Mouse (Mus musculus): Measurements from ENCODE around the gene Olfr1471. TPM values are rescaled to one million over a fixed set of nuclear protein-coding genes. Genes with fewer than 3 reads are reported as not detected.
"Not testable (repeated sequence)": the region's sequence is repeated elsewhere in the genome, so short reads cannot be mapped to it uniquely, and the experiment has no call there.

The Olfr1471 gene
- polyA plus RNA-seq (2012; ENCODE audit: insufficient read depth, insufficient read length, missing spikeins): not detected in 2 replicates

DNA sequence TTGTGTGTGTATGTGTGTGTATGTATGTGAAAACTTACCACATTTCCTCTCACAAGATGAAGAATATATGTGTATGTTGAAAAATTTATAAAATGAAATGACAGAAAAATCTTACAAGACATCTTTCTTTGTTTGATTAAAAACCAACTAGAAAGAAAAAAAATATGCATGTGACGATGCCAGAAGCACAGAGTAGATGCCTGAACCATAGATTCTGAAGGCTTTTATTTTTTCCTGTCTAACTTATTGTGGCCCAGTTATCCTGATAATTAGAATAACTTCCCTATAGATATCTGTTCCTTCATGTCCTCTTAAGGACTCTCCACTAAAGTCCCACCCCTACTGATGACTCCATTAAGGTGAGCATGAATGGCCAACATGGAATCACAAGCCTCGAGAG lies at the start of gene Olfr1471:
Gene Olfr1471, plus strand, starts transcription at position 301 of the 400 bp plus-strand sequence.
- not testable (repeated sequence) for H3K4me3 ChIP-seq (ENCODE audit: insufficient read depth, low read length); H3K4me1 ChIP-seq (ENCODE audit: control insufficient read depth, insufficient read depth, low read length); H3K27ac ChIP-seq (ENCODE audit: insufficient read depth, low read depth, low read length)

DNA sequence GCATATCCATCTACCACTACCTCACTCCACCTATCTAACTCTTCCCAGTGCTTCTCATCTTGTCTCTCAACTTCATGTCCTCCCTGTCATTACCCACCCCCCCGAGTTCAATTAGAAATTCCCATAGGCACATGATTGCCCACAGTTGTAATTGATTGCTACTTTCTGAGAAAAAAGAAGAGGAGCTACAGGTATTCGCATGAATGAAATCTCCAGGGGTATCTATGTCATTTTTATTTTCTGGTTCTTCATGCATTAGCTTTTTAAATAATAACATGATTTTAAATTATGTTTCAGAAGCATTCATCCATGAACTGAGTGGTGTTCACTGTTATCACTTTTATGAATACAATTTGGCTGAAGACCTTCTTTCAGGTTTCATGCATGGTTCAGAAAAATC lies 35.7 kb upstream of the Olfr1471 start, which contains the start of gene Olfr1469:
Gene Olfr1469, plus strand, starts transcription at position 301 of the 400 bp plus-strand sequence.
- H3K4me1 ChIP-seq (ENCODE audit: control insufficient read depth, insufficient read depth, low read length): no peaks in the 10 kb centered on the region
- H3K4me3 ChIP-seq (ENCODE audit: insufficient read depth, low read length): no peak within 1 kb of the TSS
- no peak for TF ChIP-seq POLR2A (IDR thresholded peaks at IDR 0.05; ENCODE audit: borderline replicate concordance, low read depth, low read length)
- no peak for TF ChIP-seq CTCF (IDR thresholded peaks at IDR 0.05; ENCODE audit: low read depth, low read length)
- no peak within 1 kb of the TSS for H3K27ac ChIP-seq (ENCODE audit: insufficient read depth, low read depth, low read length)

DNA sequence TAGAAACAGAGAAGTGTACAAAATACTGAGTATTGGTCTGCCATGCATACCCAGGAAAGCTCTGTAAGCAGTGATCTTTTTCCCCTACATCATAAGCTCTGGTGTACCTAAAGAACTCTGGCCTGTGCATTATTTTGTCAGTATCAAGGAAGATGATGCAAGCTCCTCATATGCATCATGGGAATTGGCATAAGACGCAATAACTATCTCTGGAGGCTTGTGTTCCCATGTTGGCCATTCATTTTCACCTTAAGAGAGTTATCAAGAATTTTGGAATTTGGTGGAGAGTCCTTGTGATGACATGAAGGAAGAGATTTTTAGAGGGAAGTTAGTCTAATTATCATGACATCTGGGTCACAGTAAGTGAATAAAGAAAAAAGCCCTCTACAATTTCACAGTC lies 12.8 kb downstream of the Olfr1471 start, which contains the start of gene Olfr1472:
Gene Olfr1472, minus strand, starts transcription at position 101 of the 400 bp plus-strand sequence.
- Histone ChIP-seq H3K27ac (ENCODE audit: insufficient read depth, low read depth, low read length) (no peak within 1 kb of the TSS), H3K4me1 (ENCODE audit: control insufficient read depth, insufficient read depth, low read length) (no peaks in the 10 kb centered on the region), H3K4me3 (ENCODE audit: insufficient read depth, low read length) (no peak within 1 kb of the TSS)
- TF ChIP-seq POLR2A (IDR thresholded peaks at IDR 0.05; ENCODE audit: borderline replicate concordance, low read depth, low read length): no peak
- TF ChIP-seq CTCF (IDR thresholded peaks at IDR 0.05; ENCODE audit: low read depth, low read length): no peak

DNA sequence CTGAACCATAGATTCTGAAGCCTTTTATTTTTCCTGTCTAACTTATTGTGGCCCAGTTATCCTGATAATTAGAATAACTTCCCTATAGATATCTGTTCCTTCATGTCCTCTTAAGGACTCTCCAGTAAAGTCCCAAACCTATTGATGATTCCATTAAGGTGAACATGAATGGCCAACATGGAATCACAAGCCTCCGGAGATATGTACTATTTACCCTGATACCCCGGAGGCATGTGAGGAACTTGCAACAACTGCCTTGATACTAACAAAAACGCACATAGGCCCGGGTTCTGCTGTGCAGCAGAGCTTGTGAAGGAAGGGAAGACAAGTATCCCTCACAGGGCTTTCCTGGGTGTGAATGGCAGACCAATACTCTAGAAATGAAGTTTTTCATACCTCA lies 26.1 kb downstream of the Olfr1471 start, which contains the start of gene Olfr1474:
Gene Olfr1474, plus strand, starts transcription at position 301 of the 400 bp plus-strand sequence.
- not testable (repeated sequence) for H3K27ac ChIP-seq (ENCODE audit: insufficient read depth, low read depth, low read length); H3K4me3 ChIP-seq (ENCODE audit: insufficient read depth, low read length); H3K4me1 ChIP-seq (ENCODE audit: control insufficient read depth, insufficient read depth, low read length)

DNA sequence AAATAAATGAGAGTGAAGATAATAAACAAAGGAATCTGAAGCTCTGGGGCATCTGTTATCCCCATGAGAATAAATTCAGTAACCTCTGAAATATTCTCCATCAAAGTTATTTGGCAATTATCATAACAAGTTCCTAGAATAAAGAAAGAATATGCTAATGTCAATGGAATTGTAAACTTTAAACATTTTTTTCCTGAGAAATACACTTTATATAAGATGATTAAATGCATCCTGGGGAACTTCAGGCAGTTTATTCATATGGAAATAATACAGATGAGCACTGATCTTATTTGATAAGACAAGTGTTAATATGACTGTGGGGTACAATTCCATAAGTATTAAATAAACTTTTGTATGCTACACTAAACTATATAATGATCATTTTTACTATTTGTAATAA lies 36.9 kb downstream of the Olfr1471 start, which contains the start of gene Olfr1475:
Gene Olfr1475, minus strand, starts transcription at position 101 of the 400 bp plus-strand sequence.
- H3K4me3 ChIP-seq (ENCODE audit: insufficient read depth, low read length): no peak within 1 kb of the TSS
- H3K27ac ChIP-seq (ENCODE audit: insufficient read depth, low read depth, low read length): no peak within 1 kb of the TSS
- TF ChIP-seq CTCF (IDR thresholded peaks at IDR 0.05; ENCODE audit: low read depth, low read length) (no peak), POLR2A (IDR thresholded peaks at IDR 0.05; ENCODE audit: borderline replicate concordance, low read depth, low read length) (no peak)
- H3K4me1 ChIP-seq (ENCODE audit: control insufficient read depth, insufficient read depth, low read length): no peaks in the 10 kb centered on the region

DNA sequence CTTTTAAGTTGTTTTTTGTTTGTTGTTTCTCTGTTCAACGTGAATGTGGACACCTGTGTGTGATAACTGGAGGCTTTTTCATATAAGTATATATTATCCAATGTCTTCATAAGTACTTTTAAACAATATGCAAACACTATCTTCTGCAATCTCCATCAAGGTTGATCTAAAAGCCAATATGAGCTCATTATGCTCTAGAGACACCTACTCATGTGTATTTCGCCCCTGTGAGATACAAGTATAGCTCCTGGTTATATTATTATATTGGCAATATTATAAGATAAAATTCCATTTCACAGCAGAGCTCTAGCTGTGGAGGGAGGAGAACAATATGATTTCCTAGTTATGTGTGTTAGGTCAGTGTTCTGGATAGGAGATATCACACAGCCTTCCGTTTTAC lies 57.0 kb downstream of the Olfr1471 start, which contains the start of gene Olfr1477:
Gene Olfr1477, plus strand, starts transcription at position 301 of the 400 bp plus-strand sequence.
- TF ChIP-seq POLR2A (IDR thresholded peaks at IDR 0.05; ENCODE audit: borderline replicate concordance, low read depth, low read length) (no peak), CTCF (IDR thresholded peaks at IDR 0.05; ENCODE audit: low read depth, low read length) (no peak)
- Histone ChIP-seq H3K4me3 (ENCODE audit: insufficient read depth, low read length) (no peak within 1 kb of the TSS), H3K27ac (ENCODE audit: insufficient read depth, low read depth, low read length) (no peak within 1 kb of the TSS), H3K4me1 (ENCODE audit: control insufficient read depth, insufficient read depth, low read length) (no peaks in the 10 kb centered on the region)

Other genes with a start within 250 kb of the Olfr1471 start
- gene Olfr1463, start 212.1 kb upstream of the Olfr1471 start, polyA plus RNA-seq (2012; ENCODE audit: insufficient read depth, insufficient read length, missing spikeins): not detected in 2 replicates
- not detected in 2 replicates for gene Olfr1465, start 127.9 kb upstream of the Olfr1471 start, polyA plus RNA-seq (2012; ENCODE audit: insufficient read depth, insufficient read length, missing spikeins)
- gene Olfr1466, start 104.5 kb upstream of the Olfr1471 start, polyA plus RNA-seq (2012; ENCODE audit: insufficient read depth, insufficient read length, missing spikeins): not detected in 2 replicates
- gene Olfr1467, start 81.2 kb upstream of the Olfr1471 start, polyA plus RNA-seq (2012; ENCODE audit: insufficient read depth, insufficient read length, missing spikeins): not detected in 2 replicates
- not detected in 2 replicates for gene Olfr1469, start 35.6 kb upstream of the Olfr1471 start, polyA plus RNA-seq (2012; ENCODE audit: insufficient read depth, insufficient read length, missing spikeins)
- not detected in 2 replicates for gene Olfr1472, start 12.7 kb downstream of the Olfr1471 start, polyA plus RNA-seq (2012; ENCODE audit: insufficient read depth, insufficient read length, missing spikeins)
- not detected in 2 replicates for gene Olfr1474, start 26.2 kb downstream of the Olfr1471 start, polyA plus RNA-seq (2012; ENCODE audit: insufficient read depth, insufficient read length, missing spikeins)
- gene Olfr1475, start 36.8 kb downstream of the Olfr1471 start, polyA plus RNA-seq (2012; ENCODE audit: insufficient read depth, insufficient read length, missing spikeins): not detected in 2 replicates
- not detected in 2 replicates for gene Olfr1477, start 57.1 kb downstream of the Olfr1471 start, polyA plus RNA-seq (2012; ENCODE audit: insufficient read depth, insufficient read length, missing spikeins)
- not detected in 2 replicates for gene Olfr1480, start 84.5 kb downstream of the Olfr1471 start, polyA plus RNA-seq (2012; ENCODE audit: insufficient read depth, insufficient read length, missing spikeins)
- not detected in 2 replicates for gene Olfr1484, start 140.1 kb downstream of the Olfr1471 start, polyA plus RNA-seq (2012; ENCODE audit: insufficient read depth, insufficient read length, missing spikeins)
- gene Olfr1487, start 174.0 kb downstream of the Olfr1471 start, polyA plus RNA-seq (2012; ENCODE audit: insufficient read depth, insufficient read length, missing spikeins): not detected in 2 replicates
- gene Olfr1489, start 188.2 kb downstream of the Olfr1471 start, polyA plus RNA-seq (2012; ENCODE audit: insufficient read depth, insufficient read length, missing spikeins): 0.13 and 0.19 TPM in 2 replicates
- gene Olfr1490, start 207.7 kb downstream of the Olfr1471 start, polyA plus RNA-seq (2012; ENCODE audit: insufficient read depth, insufficient read length, missing spikeins): not detected in 2 replicates

Data from bone marrow macrophage, adult 2 months (primary cell).